Mouse (Mus musculus) hindbrain, embryonic 16.5 days (tissue): ENCODE results near the gene Rgs7. TPM values are rescaled to one million over a fixed set of nuclear protein-coding genes. Genes with fewer than 3 reads are reported as not detected.

ENCODE experiments used
- ATAC-seq: fragments of 200-750 bp; cut with Nextera tagmentation; 2 replicates; pipeline ENCODE4 v1.8.0; 2017; ENCODE audit warnings: moderate TSS enrichment, moderate library complexity
- H3K27ac ChIP-seq: fragments of 300-500 bp; sonication (generic); 2 replicates; pipeline ENCODE4 v1.5.1; 2014; ENCODE audit warnings: low read depth, mild to moderate bottlenecking, control low read depth, low read length, moderate library complexity
- H3K27me3 ChIP-seq: fragments of 300-500 bp; sonication (generic); replicated peaks from 2 replicates; pipeline ENCODE4 v1.6.1; 2014; ENCODE audit warnings: low read length; ENCODE audit not compliant: control insufficient read depth, insufficient read depth
- H3K36me3 ChIP-seq: fragments of 300-500 bp; sonication (generic); 2 replicates; pipeline ENCODE4 v1.6.1; 2014; ENCODE audit warnings: mild to moderate bottlenecking, low read length, moderate library complexity, mixed read lengths; ENCODE audit not compliant: control insufficient read depth, insufficient read depth
- H3K4me1 ChIP-seq: fragments of 300-500 bp; sonication (generic); 2 replicates; pipeline ENCODE4 v1.6.1; 2014; ENCODE audit warnings: low read depth, low read length; ENCODE audit not compliant: control insufficient read depth, insufficient read depth
- H3K4me2 ChIP-seq: fragments of 300-500 bp; sonication (generic); 2 replicates; pipeline ENCODE4 v1.6.1; 2014; ENCODE audit warnings: mild to moderate bottlenecking, low read length, control low read depth, moderate library complexity
- H3K4me3 ChIP-seq: fragments of 300-500 bp; sonication (generic); 2 replicates; pipeline ENCODE4 v1.5.1; 2014; ENCODE audit warnings: mild to moderate bottlenecking, low read length, control low read depth, moderate library complexity
- H3K9ac ChIP-seq: fragments of 300-500 bp; sonication (generic); 2 replicates; pipeline ENCODE4 v1.6.1; 2014; ENCODE audit warnings: low read depth, mild to moderate bottlenecking, control low read depth, low read length, moderate library complexity
- H3K9me3 ChIP-seq: fragments of 300-500 bp; sonication (generic); 2 replicates; pipeline ENCODE4 v1.6.1; 2014; ENCODE audit warnings: mild to moderate bottlenecking, low read length, moderate library complexity; ENCODE audit not compliant: control insufficient read depth
- WGBS: fragments of 180-500 bp; shearing (Covaris S2); extraction: QIAGEN DNeasy Blood & Tissue Kit; methylation state at CpG from one replicate; pipeline ENCODE4 v1.1.7; 2014; 5-methylcytosine and 5-hydroxymethylcytosine counted together
- polyA plus RNA-seq: library from polyadenylated mRNA; unstranded; fragments of >200 nt; fragmentation: Nextera tagmentation; extraction: Ambion mirVana; gene quantifications from 2 replicates; pipeline ENCODE4 v1.2.1, GENCODE M21; 2015

Gene Rgs7
- polyA plus RNA-seq: 42.9 and 46.5 TPM in 2 replicates

DNA sequence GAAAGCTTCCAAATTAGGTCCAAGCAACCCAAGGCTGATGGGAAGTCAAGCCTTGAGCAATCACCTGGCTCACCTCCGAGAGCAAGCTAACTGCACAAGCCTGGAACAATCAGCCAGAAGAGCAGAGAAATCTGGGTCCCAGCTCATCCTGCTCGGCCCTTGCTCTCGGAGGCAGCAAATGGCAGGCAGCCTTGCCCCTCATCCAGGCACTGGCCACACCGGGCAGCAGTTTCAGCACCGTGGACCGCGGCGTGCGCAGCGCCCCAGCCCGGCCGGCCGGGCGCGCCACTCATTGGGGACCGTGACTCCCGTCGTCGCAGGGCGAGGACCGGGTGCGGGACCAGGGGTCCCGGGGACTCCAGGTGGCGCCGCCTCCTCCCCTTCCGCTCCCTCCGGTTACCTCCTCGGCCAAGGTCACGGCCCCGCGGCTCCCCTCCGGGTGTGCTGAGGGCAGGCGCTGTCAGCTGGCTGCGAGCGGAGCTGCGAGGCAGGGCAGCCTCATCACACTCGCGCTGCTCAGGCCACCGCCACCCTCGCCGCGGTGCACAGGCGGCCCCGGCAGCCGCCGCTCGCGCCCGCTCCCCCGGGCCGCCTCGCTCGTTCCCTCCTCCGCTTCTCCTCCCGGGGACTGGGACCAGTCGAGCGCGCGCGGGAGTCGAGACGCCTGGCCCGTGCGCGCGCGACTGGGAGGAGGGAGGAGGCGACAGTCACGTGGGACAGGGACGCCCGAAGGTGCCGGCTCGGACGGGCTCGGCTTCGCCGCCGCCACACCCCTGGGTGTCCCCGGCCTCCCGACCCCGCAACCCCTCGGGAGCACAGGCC lies at the start of gene Rgs7:
Gene Rgs7, minus strand, starts transcription at position 640 of the 822 bp plus-strand sequence.
- Histone ChIP-seq H3K4me3 (peak within 1 kb of the TSS; percentile 78), H3K36me3 (no peaks in the 10 kb centered on the region), H3K27ac (peak within 1 kb of the TSS; percentile 94), H3K4me1 (peaks cover 7% of the 10 kb centered on the region), H3K27me3 (no peaks in the 10 kb centered on the region), H3K9me3 (no peaks in the 10 kb centered on the region), H3K9ac (peak within 1 kb of the TSS; percentile 89), H3K4me2 (peak within 1 kb of the TSS; percentile 75)
- under 1% methylated on average over 43 of the region's 82 CpGs for WGBS
- peak; percentile 95 for ATAC-seq

GRCm38 (mm10) chr1:175540700-175541099 lies 48.4 kb upstream of the Rgs7 start:
- no peaks in the 10 kb centered on the region for H3K4me1 ChIP-seq
- H3K4me2 ChIP-seq: no peak overlapping the region
- no peaks in the 10 kb centered on the region for H3K27me3 ChIP-seq
- H3K27ac ChIP-seq: no peak overlapping the region
- 89% methylated on average over 5 of the region's 5 CpGs for WGBS
- no peak overlapping the region for H3K4me3 ChIP-seq
- H3K9ac ChIP-seq: no peak overlapping the region
- no peak for ATAC-seq
- no peaks in the 10 kb centered on the region for H3K9me3 ChIP-seq
- H3K36me3 ChIP-seq: no peaks in the 10 kb centered on the region

DNA sequence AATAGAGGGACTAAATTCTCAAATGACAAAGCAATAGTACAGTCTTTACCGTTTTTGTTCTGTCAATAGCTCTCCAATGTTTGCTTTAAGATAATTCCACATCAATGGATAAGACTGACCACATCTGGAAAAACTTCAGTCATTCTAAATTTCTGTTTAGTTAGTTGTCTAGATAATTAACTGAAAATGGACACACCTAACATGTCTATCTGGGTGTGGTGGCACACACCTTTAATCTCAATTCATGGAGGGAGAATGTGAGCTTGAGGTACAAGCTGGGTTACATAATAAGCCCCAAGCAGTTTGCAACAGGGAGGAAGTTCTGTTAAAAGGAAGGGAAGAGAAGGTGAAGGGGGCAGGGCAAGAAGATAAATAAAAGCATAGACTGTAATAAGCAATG lies 45.0 kb upstream of the Rgs7 start:
- H3K9me3 ChIP-seq: no peaks in the 10 kb centered on the region
- H3K36me3 ChIP-seq: no peaks in the 10 kb centered on the region
- no peak overlapping the region for H3K27ac ChIP-seq
- H3K27me3 ChIP-seq: no peaks in the 10 kb centered on the region
- no peaks in the 10 kb centered on the region for H3K4me1 ChIP-seq
- no peak overlapping the region for H3K4me3 ChIP-seq
- H3K4me2 ChIP-seq: no peak overlapping the region
- WGBS: 82% methylated on average over 1 of the region's 1 CpGs
- ATAC-seq: no peak
- H3K9ac ChIP-seq: no peak overlapping the region

DNA sequence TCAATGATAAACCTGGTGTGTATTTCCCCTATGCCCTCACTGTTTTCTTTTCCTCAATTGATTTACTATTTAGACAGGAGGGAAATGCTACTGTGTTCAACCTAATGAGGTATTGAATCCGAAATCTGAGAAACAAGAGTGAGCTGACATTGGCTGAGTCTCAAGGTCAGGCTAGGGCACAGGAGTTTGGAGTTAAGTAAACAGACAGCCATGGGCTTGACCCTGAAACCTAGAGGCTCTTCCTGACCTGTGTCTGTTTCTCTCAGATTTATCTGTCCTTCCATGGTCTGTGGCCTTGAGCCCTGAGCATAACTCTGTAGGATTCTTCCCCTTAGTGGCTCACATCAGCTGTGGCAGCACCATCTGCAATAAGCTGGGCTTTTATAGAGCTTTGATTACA lies 37.6 kb upstream of the Rgs7 start:
- Histone ChIP-seq H3K9ac (no peak overlapping the region), H3K4me1 (no peaks in the 10 kb centered on the region), H3K4me2 (no peak overlapping the region), H3K4me3 (no peak overlapping the region), H3K27ac (no peak overlapping the region), H3K36me3 (no peaks in the 10 kb centered on the region), H3K9me3 (no peaks in the 10 kb centered on the region), H3K27me3 (no peaks in the 10 kb centered on the region)
- no peak for ATAC-seq
- WGBS: 70% methylated on average over 1 of the region's 1 CpGs

GRCm38 (mm10) chr1:175524626-175525294 lies 32.5 kb upstream of the Rgs7 start:
- Histone ChIP-seq H3K9ac (no peak overlapping the region), H3K4me1 (no peaks in the 10 kb centered on the region), H3K27ac (no peak overlapping the region), H3K9me3 (no peaks in the 10 kb centered on the region), H3K27me3 (no peaks in the 10 kb centered on the region), H3K36me3 (no peaks in the 10 kb centered on the region), H3K4me2 (no peak overlapping the region), H3K4me3 (no peak overlapping the region)
- no peak for ATAC-seq
- 88% methylated on average over 3 of the region's 3 CpGs for WGBS

- 78% methylated on average over 2 of the region's 2 CpGs for WGBS
- no peak for ATAC-seq
- H3K4me2 ChIP-seq: no peak overlapping the region
- H3K4me1 ChIP-seq: no peaks in the 10 kb centered on the region
- no peaks in the 10 kb centered on the region for H3K9me3 ChIP-seq
- no peak overlapping the region for H3K27ac ChIP-seq
- no peaks in the 10 kb centered on the region for H3K36me3 ChIP-seq
- no peaks in the 10 kb centered on the region for H3K27me3 ChIP-seq
- no peak overlapping the region for H3K4me3 ChIP-seq
- no peak overlapping the region for H3K9ac ChIP-seq
Observed at GRCm38 (mm10) chr1:175523572-175523971, 31.3 kb upstream of the Rgs7 start.

DNA sequence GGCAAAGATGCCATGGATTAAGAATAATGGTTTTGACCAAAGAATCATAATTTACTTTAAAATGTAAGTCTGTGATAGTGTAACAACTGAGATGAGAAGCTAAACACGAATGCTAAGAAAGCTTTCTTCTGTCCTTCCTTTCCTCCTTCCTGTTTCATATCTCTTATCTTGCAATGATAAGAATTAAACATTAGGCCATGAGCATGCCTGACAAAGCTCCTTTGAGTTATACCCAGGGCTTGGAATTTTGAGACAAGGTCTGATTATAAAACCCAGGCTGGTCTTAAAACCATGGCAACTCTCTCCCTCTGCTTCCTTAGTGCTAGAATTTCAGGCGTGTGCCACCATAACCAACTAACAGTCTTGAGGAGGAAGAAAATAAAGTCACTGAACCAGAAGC lies 22.2 kb upstream of the Rgs7 start:
- no peaks in the 10 kb centered on the region for H3K27me3 ChIP-seq
- H3K9ac ChIP-seq: no peak overlapping the region
- H3K9me3 ChIP-seq: no peaks in the 10 kb centered on the region
- no peak overlapping the region for H3K4me3 ChIP-seq
- H3K4me2 ChIP-seq: no peak overlapping the region
- no peak for ATAC-seq
- no peaks in the 10 kb centered on the region for H3K36me3 ChIP-seq
- no peak overlapping the region for H3K27ac ChIP-seq
- WGBS: 69% methylated on average over 2 of the region's 2 CpGs
- H3K4me1 ChIP-seq: no peaks in the 10 kb centered on the region

DNA sequence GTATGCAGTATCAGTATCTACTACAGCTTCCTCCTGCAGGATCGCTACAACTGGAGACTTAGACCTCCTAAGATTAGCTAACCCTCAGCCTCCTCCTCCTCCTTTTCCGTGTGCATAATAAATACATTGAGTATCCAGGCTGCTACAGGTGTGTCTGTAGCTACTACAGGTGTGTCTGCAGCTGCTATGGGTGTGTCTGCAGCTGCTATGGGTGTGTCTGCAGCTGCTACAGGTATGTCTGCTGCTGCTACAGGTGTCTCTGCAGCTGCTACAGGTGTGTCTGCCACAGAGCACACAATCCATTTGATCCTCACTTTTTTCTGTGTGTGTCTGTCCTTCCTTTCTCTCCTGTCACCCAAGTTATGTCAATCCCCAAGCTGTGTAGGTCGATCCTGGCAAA lies 19.9 kb upstream of the Rgs7 start:
- Histone ChIP-seq H3K9me3 (no peaks in the 10 kb centered on the region), H3K27me3 (no peaks in the 10 kb centered on the region), H3K4me3 (no peak overlapping the region), H3K27ac (no peak overlapping the region), H3K36me3 (no peaks in the 10 kb centered on the region), H3K4me2 (no peak overlapping the region), H3K4me1 (no peaks in the 10 kb centered on the region), H3K9ac (no peak overlapping the region)
- WGBS: 92% methylated on average over 3 of the region's 3 CpGs
- ATAC-seq: no peak

- no peak overlapping the region for H3K4me2 ChIP-seq
- no peaks in the 10 kb centered on the region for H3K36me3 ChIP-seq
- H3K4me1 ChIP-seq: no peaks in the 10 kb centered on the region
- WGBS: 87% methylated on average over 3 of the region's 3 CpGs
- ATAC-seq: no peak
- H3K27ac ChIP-seq: no peak overlapping the region
- H3K9ac ChIP-seq: no peak overlapping the region
- H3K4me3 ChIP-seq: no peak overlapping the region
- no peaks in the 10 kb centered on the region for H3K27me3 ChIP-seq
- H3K9me3 ChIP-seq: no peaks in the 10 kb centered on the region
Observed at GRCm38 (mm10) chr1:175509989-175510388, 17.7 kb upstream of the Rgs7 start.
